In the genomic region with DNA sequence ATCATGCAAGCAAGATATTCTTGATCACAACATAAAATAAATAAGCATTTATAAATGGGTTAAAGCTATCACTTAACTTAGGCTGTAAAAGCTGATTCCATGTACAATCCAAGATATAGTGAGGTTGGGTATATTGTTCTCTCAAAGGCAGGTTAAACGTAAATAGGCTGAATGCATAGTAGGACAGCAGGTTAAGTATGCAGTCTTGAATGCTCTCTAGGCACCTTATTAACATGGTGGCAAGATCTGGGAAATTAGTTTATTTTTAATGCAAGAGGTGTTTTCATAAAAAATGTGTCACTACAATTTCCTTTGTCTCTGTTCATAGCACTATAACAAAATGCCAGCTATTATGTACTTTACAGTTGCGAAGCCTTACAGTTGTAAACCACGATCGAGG, we compare ENCODE assay signal across 8 mouse cellular contexts. TPM values are rescaled to one million over a fixed set of nuclear protein-coding genes. Genes with fewer than 3 reads are reported as not detected.
DNase-seq lines count a peak whose midpoint lies in the region; ATAC-seq and TF ChIP-seq lines count a peak whose summit lies in the region.

No protein-coding gene starts in this region.

- no peak for ATAC-seq in megakaryocyte, adult 5-6 weeks (ENCODE audit: poor library complexity, severe bottlenecking)
- no peak for ATAC-seq in liver, embryonic 12.5 days
- no peak for ATAC-seq in stomach, embryonic 15.5 days (ENCODE audit: insufficient read depth, low FRiP score, low read depth)

- peak overlapping the region; percentile 71 for H3K27ac ChIP-seq in heart, adult 2 months
- H3K27ac ChIP-seq in liver, embryonic 12.5 days, result no peak overlapping the region
- no peak overlapping the region for H3K27ac ChIP-seq in stomach, embryonic 15.5 days
- H3K27ac ChIP-seq in kidney, adult 2 months (ENCODE audit: insufficient read depth, low read depth, low read length), result no peak overlapping the region

- TF ChIP-seq POLR2A in heart, adult 2 months (IDR thresholded peaks at IDR 0.05; ENCODE audit: insufficient read depth, low read depth, low read length), result no peak
- TF ChIP-seq POLR2A in kidney, adult 2 months (IDR thresholded peaks at IDR 0.05; ENCODE audit: low read depth, low read length), result no peak

- no peaks in the 10 kb centered on the region; the same call in 1 of the 2 replicates for H3K36me3 ChIP-seq in heart, adult 2 months (ENCODE audit: control insufficient read depth, insufficient read depth, low read length)
- no peaks in the 10 kb centered on the region for H3K36me3 ChIP-seq in megakaryocyte, embryonic 14.5 days (replicated peaks; ENCODE audit: low read length)
- H3K36me3 ChIP-seq in liver, embryonic 12.5 days, result no peaks in the 10 kb centered on the region
- no peaks in the 10 kb centered on the region for H3K36me3 ChIP-seq in stomach, embryonic 15.5 days
- H3K36me3 ChIP-seq in kidney, adult 2 months (ENCODE audit: control insufficient read depth, insufficient read depth, low read length), result no peaks in the 10 kb centered on the region

- no peak for TF ChIP-seq EP300 in heart, adult 2 months (IDR thresholded peaks at IDR 0.05; ENCODE audit: insufficient read depth, low read depth, low read length)

- peaks cover 1% of the 10 kb centered on the region; the same call in 1 of the 2 replicates for H3K4me1 ChIP-seq in heart, adult 2 months (ENCODE audit: control insufficient read depth, insufficient read depth, low read length)
- peaks cover 28% of the 10 kb centered on the region for H3K4me1 ChIP-seq in megakaryocyte, embryonic 14.5 days
- H3K4me1 ChIP-seq in liver, embryonic 12.5 days, result peaks cover 4% of the 10 kb centered on the region
- H3K4me1 ChIP-seq in stomach, embryonic 15.5 days, result no peaks in the 10 kb centered on the region
- no peaks in the 10 kb centered on the region for H3K4me1 ChIP-seq in kidney, adult 2 months (ENCODE audit: control insufficient read depth, insufficient read depth, low read length)

- 56% methylated on average over 4 of the region's 4 CpGs for WGBS in heart, adult 2 months
- WGBS in liver, embryonic 12.5 days (ENCODE audit: insufficient replicate concordance), result 62% methylated on average over 4 of the region's 4 CpGs
- 65% methylated on average over 4 of the region's 4 CpGs for WGBS in stomach, embryonic 15.5 days
- WGBS in kidney, adult 2 months, result 47% methylated on average over 4 of the region's 4 CpGs

- DNase-seq in heart, adult 2 months, result no peak
- no peak for DNase-seq in heart, adult 11 months
- DNase-seq in adrenal gland, postnatal 14 days, result no peak
- DNase-seq in kidney, adult 2 months, result no peak

- peak overlapping the region; percentile 67 for H3K4me2 ChIP-seq in liver, embryonic 12.5 days
- H3K4me2 ChIP-seq in stomach, embryonic 15.5 days, result peak overlapping the region; percentile 55

- no peaks in the 10 kb centered on the region for H3K27me3 ChIP-seq in heart, adult 2 months (ENCODE audit: control insufficient read depth, insufficient read depth, low read length)
- H3K27me3 ChIP-seq in megakaryocyte, embryonic 14.5 days (replicated peaks), result no peaks in the 10 kb centered on the region
- H3K27me3 ChIP-seq in liver, embryonic 12.5 days (replicated peaks), result no peaks in the 10 kb centered on the region
- H3K27me3 ChIP-seq in stomach, embryonic 15.5 days (replicated peaks), result no peaks in the 10 kb centered on the region
- H3K27me3 ChIP-seq in kidney, adult 2 months (replicated peaks; ENCODE audit: control insufficient read depth, insufficient read depth, low read length), result no peaks in the 10 kb centered on the region

- H3K9me3 ChIP-seq in megakaryocyte, embryonic 14.5 days, result no peaks in the 10 kb centered on the region
- no peaks in the 10 kb centered on the region for H3K9me3 ChIP-seq in liver, embryonic 12.5 days (replicated peaks)
- H3K9me3 ChIP-seq in stomach, embryonic 15.5 days, result no peaks in the 10 kb centered on the region

- intact Hi-C loops in heart, adult 2 months (cut with DNase I), result loop anchor here (5.0 to 10.0 kb wide), 3 partner anchors 68 to 503 kb away; a partner anchor contains a TSS

- H3K9ac ChIP-seq in heart, adult 2 months (ENCODE audit: low read depth, low read length), result no peak overlapping the region
- H3K9ac ChIP-seq in liver, embryonic 12.5 days, result no peak overlapping the region
- no peak overlapping the region for H3K9ac ChIP-seq in stomach, embryonic 15.5 days

- no peaks in the 10 kb centered on the region for H3K79me2 ChIP-seq in heart, adult 2 months (replicated peaks; ENCODE audit: control insufficient read depth, insufficient read depth, low read length)

- H3K4me3 ChIP-seq in heart, adult 2 months, result peak overlapping the region; percentile 40; the same call in 1 of the 2 replicates
- H3K4me3 ChIP-seq in megakaryocyte, embryonic 14.5 days (replicated peaks), result peak overlapping the region; percentile 90
- peak overlapping the region; percentile 38 for H3K4me3 ChIP-seq in liver, embryonic 12.5 days
- H3K4me3 ChIP-seq in stomach, embryonic 15.5 days (replicated peaks), result no peak overlapping the region
- no peak overlapping the region for H3K4me3 ChIP-seq in kidney, adult 2 months (ENCODE audit: insufficient read depth, low read depth, low read length)

- no peak for TF ChIP-seq CTCF in heart, adult 2 months (IDR thresholded peaks at IDR 0.05)
- no peak for TF ChIP-seq CTCF in kidney, adult 2 months (conservative IDR thresholded peaks at IDR 0.05; ENCODE audit: insufficient read depth, insufficient read length, low read depth, low read length)

RNA-seq across cellular contexts. Expression of a gene that starts 23.9 kb away (rescaled TPM):
- 1 to 10 TPM; 2.4 to 3.2 TPM for total RNA-seq in heart, adult 2 months (2021)
- 3.6 TPM in 2 replicates for polyA plus RNA-seq in heart, adult 2 months (2012; rRNA removed)
- 13.7 TPM in 1 of 2 replicates, not detected in the other for polyA plus RNA-seq in megakaryocyte, embryonic 14.5 days (2012; ENCODE audit: insufficient read depth, low replicate concordance)
- 54.3 and 54.9 TPM in 2 replicates for total RNA-seq in megakaryocyte, adult 5-6 weeks (2015)
- total RNA-seq in megakaryocyte, adult 5-6 weeks (2017), result 37.9 and 38.4 TPM in 2 replicates
- 46.0 and 48.3 TPM in 2 replicates for polyA plus RNA-seq in liver, embryonic 12.5 days (2016; fragmentation: Nextera tagmentation; extraction: Ambion mirVana)
- 34.5 and 40.5 TPM in 2 replicates for polyA plus RNA-seq in stomach, embryonic 15.5 days (2015; fragmentation: Nextera tagmentation; extraction: Ambion mirVana)
- total RNA-seq in adrenal gland, postnatal 14 days (2021), result 14.3 and 21.6 TPM in 2 replicates
- 49.7 and 62.7 TPM in 2 replicates for polyA plus RNA-seq in kidney, adult 2 months (2012; rRNA removed)

RNA-seq across cellular contexts. Expression of a gene that starts 27.4 kb away (rescaled TPM):
- total RNA-seq in heart, adult 2 months (2021), result 100 to 1,000 TPM; 173 to 200 TPM
- polyA plus RNA-seq in heart, adult 2 months (2012; rRNA removed), result 41.1 and 99.5 TPM in 2 replicates
- 0.34 and 1.0 TPM in 2 replicates for polyA plus RNA-seq in megakaryocyte, embryonic 14.5 days (2012; ENCODE audit: insufficient read depth, low replicate concordance)
- total RNA-seq in megakaryocyte, adult 5-6 weeks (2015), result 15.5 and 21.4 TPM in 2 replicates
- total RNA-seq in megakaryocyte, adult 5-6 weeks (2017), result 19.3 and 20.6 TPM in 2 replicates
- 7.1 and 7.4 TPM in 2 replicates for polyA plus RNA-seq in liver, embryonic 12.5 days (2016; fragmentation: Nextera tagmentation; extraction: Ambion mirVana)
- polyA plus RNA-seq in stomach, embryonic 15.5 days (2015; fragmentation: Nextera tagmentation; extraction: Ambion mirVana), result 13.8 and 14.0 TPM in 2 replicates
- total RNA-seq in adrenal gland, postnatal 14 days (2021), result 43.6 and 46.4 TPM in 2 replicates
- 12.7 and 13.6 TPM in 2 replicates for polyA plus RNA-seq in kidney, adult 2 months (2012; rRNA removed)

Comparison
In these comparisons a context has a peak if more than half of its experiments do, and no peak if none do; other contexts are left out.
1. H3K4me3 ChIP-seq: peak in heart, adult 2 months (single experiment), megakaryocyte, embryonic 14.5 days (single experiment) and liver, embryonic 12.5 days (single experiment); none in stomach, embryonic 15.5 days (single experiment) and kidney, adult 2 months (single experiment).